Comparison of ENCODE assay signal across 24 mouse cellular contexts in the genomic region with DNA sequence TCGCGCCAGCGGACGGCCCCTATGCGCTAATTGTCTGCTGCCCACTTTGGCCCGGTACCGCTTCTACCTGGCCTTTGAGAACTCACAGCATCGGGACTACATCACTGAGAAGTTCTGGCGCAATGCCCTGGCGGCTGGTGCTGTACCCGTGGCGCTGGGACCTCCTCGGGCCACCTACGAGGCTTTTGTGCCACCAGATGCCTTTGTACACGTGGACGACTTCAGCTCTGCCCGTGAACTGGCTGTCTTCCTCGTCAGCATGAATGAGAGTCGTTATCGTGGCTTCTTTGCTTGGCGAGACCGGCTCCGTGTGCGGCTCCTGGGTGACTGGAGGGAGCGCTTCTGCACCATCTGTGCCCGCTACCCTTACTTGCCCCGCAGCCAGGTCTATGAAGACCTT. TPM values are rescaled to one million over a fixed set of nuclear protein-coding genes. Genes with fewer than 3 reads are reported as not detected.
DNase-seq lines count a peak whose midpoint lies in the region; ATAC-seq lines count a peak whose summit lies in the region.
"Had no signal": no experiment of that assay in that cellular context is flagged by ENCODE, and none has a peak within 500 bp of the region (broad histone marks: within the 10 kb centered on the region; RNA-seq: fewer than 3 reads in every experiment).

No protein-coding gene starts in this region.

- ATAC-seq in neural tube, embryonic 15.5 days (ENCODE audit: low FRiP score): no peak
- ATAC-seq: CD4-positive, CD25-positive, alpha-beta regulatory T cell, adult 4 months; liver, embryonic 12.5 days had no signal

- H3K9me3 ChIP-seq in neural tube, embryonic 15.5 days (replicated peaks): no peaks in the 10 kb centered on the region
- H3K9me3 ChIP-seq: embryonic facial prominence, embryonic 15.5 days; heart, embryonic 12.5 days; hindbrain, embryonic 12.5 days; liver, embryonic 12.5 days had no signal

- H3K36me3 ChIP-seq in neural tube, embryonic 15.5 days: no peaks in the 10 kb centered on the region
- H3K36me3 ChIP-seq: embryonic facial prominence, embryonic 15.5 days; heart, embryonic 12.5 days; hindbrain, embryonic 12.5 days; liver, embryonic 12.5 days had no signal

- H3K4me2 ChIP-seq in neural tube, embryonic 15.5 days: no peak overlapping the region
- H3K4me2 ChIP-seq: embryonic facial prominence, embryonic 15.5 days; heart, embryonic 12.5 days; hindbrain, embryonic 12.5 days; liver, embryonic 12.5 days; lung, embryonic 14.5 days had no signal

- H3K27ac ChIP-seq in neural tube, embryonic 15.5 days (replicated peaks): no peak overlapping the region
- H3K27ac ChIP-seq: embryonic facial prominence, embryonic 15.5 days; hindbrain, embryonic 12.5 days; liver, embryonic 12.5 days had no signal

- H3K9ac ChIP-seq in neural tube, embryonic 15.5 days (replicated peaks): 0 out of 2 replicates have a peak overlapping the region, but pooled peaks have one; percentile 1
- H3K9ac ChIP-seq: embryonic facial prominence, embryonic 15.5 days; heart, embryonic 12.5 days; hindbrain, embryonic 12.5 days; liver, embryonic 12.5 days; lung, embryonic 14.5 days had no signal

- peaks cover 21% of the 10 kb centered on the region for H3K27me3 ChIP-seq in neural tube, embryonic 15.5 days (replicated peaks)

- H3K4me3 ChIP-seq in neural tube, embryonic 15.5 days (replicated peaks): no peak overlapping the region
- H3K4me3 ChIP-seq: embryonic facial prominence, embryonic 15.5 days; heart, embryonic 12.5 days; hindbrain, embryonic 12.5 days; liver, embryonic 12.5 days had no signal

- peaks cover 24% of the 10 kb centered on the region for H3K4me1 ChIP-seq in neural tube, embryonic 15.5 days

- intact Hi-C loops in left cerebral cortex, postnatal 36 days (cut with DNase I): loop anchor here (5.0 to 10.0 kb wide), 2 partner anchors 69 to 122 kb away; partner anchors contain the start of genes Lcn12 and Traf2

- peak; percentile 50 for DNase-seq in cerebellum, adult 11 months
- DNase-seq in cerebellum, postnatal 4 days (ENCODE audit: low spot score in 2 of 2): no peak
- DNase-seq in neural tube, embryonic 10.5 days (ENCODE audit: extremely low spot score, low spot score): no peak
- DNase-seq in cerebellum, adult 8-10 months: peak; percentile 54
- peak; percentile 45 for DNase-seq in induced T-regulatory cell, adult 2 months (ENCODE audit: low read depth)
- no peak for DNase-seq in left cerebral cortex, postnatal 36 days (ENCODE audit: low spot score in 2 of 2)
- DNase-seq in adrenal gland, adult 2 months: no peak
- DNase-seq: gastrocnemius, postnatal 10 days; heart, adult 11 months; heart, postnatal 14 days; kidney, adult 9 months; kidney, postnatal 36 days; lung, embryonic 14.5 days; lung, postnatal 36 days; thymus, adult 2 months had no signal

- 48% methylated on average over 27 of the region's 27 CpGs for WGBS in neural tube, embryonic 15.5 days

RNA-seq across cellular contexts. Expression of gene Fut7, which starts 2.4 kb away (rescaled TPM):
- polyA plus RNA-seq in neural tube, embryonic 15.5 days (2015; fragmentation: Nextera tagmentation; extraction: Ambion mirVana): 0.13 and 0.38 TPM in 2 replicates
- total RNA-seq in left cerebral cortex, postnatal 36 days (2021): under 1 TPM in 1 of 2 experiments, not detected in 1; 0.20 TPM
- total RNA-seq in adrenal gland, adult 2 months (2021): under 1 TPM in 1 of 2 experiments, not detected in 1; 0.24 TPM
- 0.10 and 0.40 TPM in 2 replicates for polyA plus RNA-seq in adrenal gland, adult 2 months (2012; rRNA removed)
- total RNA-seq: gastrocnemius, postnatal 10 days; heart, postnatal 14 days had no signal
- polyA plus RNA-seq: forebrain, embryonic 11.5 days; heart, embryonic 12.5 days; intestine, embryonic 14.5 days; lung, embryonic 14.5 days had no signal

RNA-seq across cellular contexts. Expression of gene Abca2, which starts 3.0 kb away (rescaled TPM):
- polyA plus RNA-seq in neural tube, embryonic 15.5 days (2015; fragmentation: Nextera tagmentation; extraction: Ambion mirVana): 11.2 and 13.4 TPM in 2 replicates
- total RNA-seq in left cerebral cortex, postnatal 36 days (2021): 100 to 1,000 TPM; 169 to 174 TPM
- total RNA-seq in adrenal gland, adult 2 months (2021): 10 to 100 TPM; 32.1 to 42.7 TPM
- 86.8 and 118 TPM in 2 replicates for polyA plus RNA-seq in adrenal gland, adult 2 months (2012; rRNA removed)

RNA-seq across cellular contexts. Expression of gene Npdc1, which starts 26.3 kb away (rescaled TPM):
- 398 and 483 TPM in 2 replicates for polyA plus RNA-seq in neural tube, embryonic 15.5 days (2015; fragmentation: Nextera tagmentation; extraction: Ambion mirVana)
- 100 to 1,000 TPM; 325 to 339 TPM for total RNA-seq in left cerebral cortex, postnatal 36 days (2021)
- total RNA-seq in adrenal gland, adult 2 months (2021): 100 to 1,000 TPM; 128 to 145 TPM
- 685 and 775 TPM in 2 replicates for polyA plus RNA-seq in adrenal gland, adult 2 months (2012; rRNA removed)
- total RNA-seq: megakaryocyte-erythroid progenitor cell, adult 5-6 weeks had no signal

RNA-seq across cellular contexts. Expression of gene Entpd2, which starts 29.8 kb away (rescaled TPM):
- 9.6 TPM in 2 replicates for polyA plus RNA-seq in neural tube, embryonic 15.5 days (2015; fragmentation: Nextera tagmentation; extraction: Ambion mirVana)
- 10 to 100 TPM; 12.0 to 13.9 TPM for total RNA-seq in left cerebral cortex, postnatal 36 days (2021)
- 1 to 10 TPM; 3.7 to 7.2 TPM for total RNA-seq in adrenal gland, adult 2 months (2021)
- 21.1 and 24.7 TPM in 2 replicates for polyA plus RNA-seq in adrenal gland, adult 2 months (2012; rRNA removed)
- total RNA-seq: megakaryocyte-erythroid progenitor cell, adult 5-6 weeks had no signal
- polyA plus RNA-seq: CD4-positive, CD25-positive, alpha-beta regulatory T cell, adult 4 months; forebrain, embryonic 11.5 days had no signal

RNA-seq across cellular contexts. Expression of gene Clic3, which starts 31.2 kb away (rescaled TPM):
- 1.8 and 2.0 TPM in 2 replicates for polyA plus RNA-seq in neural tube, embryonic 15.5 days (2015; fragmentation: Nextera tagmentation; extraction: Ambion mirVana)
- under 1 TPM in 1 of 2 experiments, not detected in 1; 0.69 TPM for total RNA-seq in left cerebral cortex, postnatal 36 days (2021)
- total RNA-seq in adrenal gland, adult 2 months (2021): under 1 TPM in 1 of 2 experiments, not detected in 1; 0.66 TPM
- polyA plus RNA-seq in adrenal gland, adult 2 months (2012; rRNA removed): 1.6 and 3.4 TPM in 2 replicates
- total RNA-seq: megakaryocyte-erythroid progenitor cell, adult 5-6 weeks had no signal

Comparison
In these comparisons a context has a peak if more than half of its experiments do, and no peak if none do; other contexts are left out.
1. DNase-seq: peak in cerebellum, adult 11 months (single experiment), cerebellum, adult 8-10 months (single experiment) and induced T-regulatory cell, adult 2 months (single experiment); none in cerebellum, postnatal 4 days (0 of 2), neural tube, embryonic 10.5 days (single experiment), left cerebral cortex, postnatal 36 days (0 of 2) and adrenal gland, adult 2 months (single experiment).